Mouse (Mus musculus): ENCODE measurements around the gene Map3k13. TPM values are rescaled to one million over a fixed set of nuclear protein-coding genes. Genes with fewer than 3 reads are reported as not detected.

Gene Map3k13
- polyA plus RNA-seq, 1 experiment from 2014 or later = 1.5 TPM

DNA sequence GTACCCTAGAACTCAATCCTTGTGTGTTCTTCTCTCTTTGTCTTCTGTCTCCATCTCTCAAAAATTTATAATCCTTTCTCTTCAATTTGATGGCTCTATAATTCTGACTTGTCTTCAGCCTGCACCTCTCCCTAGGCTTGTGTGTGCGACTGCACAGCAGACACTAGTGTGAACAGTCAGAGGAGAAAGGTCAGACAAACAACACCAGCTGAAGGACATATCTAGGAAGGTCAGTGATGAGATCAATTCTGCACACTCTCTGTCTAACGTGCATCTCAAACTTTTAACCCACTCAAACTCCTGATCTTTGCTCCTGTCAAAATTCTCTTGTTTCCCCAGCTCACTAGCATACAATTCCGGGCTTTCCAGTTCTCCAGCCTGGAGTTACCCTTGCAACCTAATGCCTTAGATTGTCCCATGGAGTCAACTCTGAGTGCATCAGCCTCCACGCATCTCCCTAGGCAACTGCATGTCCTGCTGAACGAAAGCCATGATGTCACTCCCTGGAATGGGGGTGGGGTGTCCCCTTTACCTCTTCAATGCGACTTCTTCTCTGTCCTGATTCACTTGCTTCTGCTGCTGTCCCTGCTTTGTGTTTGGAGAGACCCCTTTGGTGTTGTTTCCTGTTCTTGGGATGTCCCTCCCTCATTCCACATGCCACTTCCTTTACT, 19.2 kb downstream of the Map3k13 start:
- H3K9me3 ChIP-seq = no peaks in the 10 kb centered on the region
- no peak for ATAC-seq (ENCODE audit: insufficient number of reproducible peaks, insufficient read depth, low FRiP score, low TSS enrichment)
- 64% methylated on average over 6 of the region's 6 CpGs for WGBS
- H3K4me1 ChIP-seq = no peaks in the 10 kb centered on the region
- H3K27ac ChIP-seq = no peak overlapping the region
- H3K9ac ChIP-seq = no peak overlapping the region
- H3K27me3 ChIP-seq = no peaks in the 10 kb centered on the region
- no peak overlapping the region for H3K4me2 ChIP-seq (replicated peaks)
- no peak overlapping the region for H3K4me3 ChIP-seq
- peaks cover 4% of the 10 kb centered on the region; the same call in 1 of the 2 replicates for H3K36me3 ChIP-seq

DNA sequence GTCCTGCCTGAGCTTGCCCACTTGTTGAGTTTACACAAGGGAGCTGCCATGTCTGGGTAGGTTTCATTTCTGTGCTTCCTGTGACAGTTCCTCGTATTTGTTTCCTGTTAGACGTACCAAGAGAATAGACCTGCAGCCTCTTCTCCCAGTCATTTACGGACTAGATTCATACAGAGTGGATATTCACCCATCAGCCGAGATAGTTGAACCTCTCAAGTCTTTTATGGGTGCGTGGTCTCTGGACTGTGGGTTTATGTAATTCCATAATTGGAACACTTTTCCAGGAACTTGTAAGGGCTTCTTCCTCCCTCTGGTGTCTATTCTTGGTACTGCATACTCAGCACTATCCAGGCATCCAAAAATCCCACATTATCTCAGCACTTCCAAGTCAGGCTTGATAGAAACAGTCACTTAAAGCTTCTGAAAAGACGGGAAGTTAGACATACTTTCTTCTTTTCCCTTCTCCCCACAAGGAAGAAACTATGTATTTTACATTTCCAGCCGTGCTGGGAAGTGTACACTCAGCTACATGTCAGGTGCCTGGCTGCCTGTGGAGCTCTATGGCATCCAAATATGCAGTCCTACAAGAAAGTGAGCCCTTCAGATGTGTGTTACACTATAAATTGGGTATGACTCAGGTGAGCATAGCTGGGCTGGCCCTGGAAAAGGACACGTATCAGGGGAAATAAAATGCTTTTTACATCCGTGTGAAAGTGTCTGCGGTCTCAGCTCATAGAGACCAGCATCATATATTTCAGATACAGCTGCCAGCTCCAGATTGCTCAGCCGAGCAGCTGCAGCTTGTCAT, 20.9 kb downstream of the Map3k13 start:
- no peak overlapping the region for H3K4me3 ChIP-seq
- no peaks in the 10 kb centered on the region for H3K4me1 ChIP-seq
- no peak overlapping the region for H3K27ac ChIP-seq
- no peak for ATAC-seq (ENCODE audit: insufficient number of reproducible peaks, insufficient read depth, low FRiP score, low TSS enrichment)
- 70% methylated on average over 11 of the region's 11 CpGs for WGBS
- H3K36me3 ChIP-seq = no peaks in the 10 kb centered on the region; the same call in 1 of the 2 replicates
- H3K27me3 ChIP-seq = no peaks in the 10 kb centered on the region
- no peak overlapping the region for H3K9ac ChIP-seq
- H3K9me3 ChIP-seq = no peaks in the 10 kb centered on the region
- H3K4me2 ChIP-seq (replicated peaks) = no peak overlapping the region

DNA sequence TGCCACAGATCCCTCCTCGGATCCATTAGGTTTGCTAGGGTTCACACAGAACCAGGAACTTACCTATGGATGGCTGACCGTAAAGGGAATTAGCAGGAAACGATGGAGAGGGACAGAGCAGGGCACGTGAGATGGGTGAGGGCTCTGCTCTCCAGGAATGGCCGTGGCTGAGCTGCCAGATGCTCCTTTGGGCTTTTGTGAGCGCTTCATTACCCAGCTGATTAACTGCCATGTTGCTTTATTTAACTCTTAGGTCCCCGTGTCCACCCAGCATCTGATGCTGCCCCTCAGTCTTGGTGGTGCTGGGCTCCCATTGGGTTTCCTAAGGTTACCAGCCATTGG, 21.5 kb downstream of the Map3k13 start:
- H3K27ac ChIP-seq = no peak overlapping the region
- H3K27me3 ChIP-seq = no peaks in the 10 kb centered on the region
- no peaks in the 10 kb centered on the region for H3K4me1 ChIP-seq
- H3K36me3 ChIP-seq = no peaks in the 10 kb centered on the region
- 68% methylated on average over 7 of the region's 7 CpGs for WGBS
- H3K4me3 ChIP-seq = no peak overlapping the region
- no peak for ATAC-seq (ENCODE audit: insufficient number of reproducible peaks, insufficient read depth, low FRiP score, low TSS enrichment)
- no peaks in the 10 kb centered on the region for H3K9me3 ChIP-seq
- no peak overlapping the region for H3K9ac ChIP-seq
- no peak overlapping the region for H3K4me2 ChIP-seq (replicated peaks)

DNA sequence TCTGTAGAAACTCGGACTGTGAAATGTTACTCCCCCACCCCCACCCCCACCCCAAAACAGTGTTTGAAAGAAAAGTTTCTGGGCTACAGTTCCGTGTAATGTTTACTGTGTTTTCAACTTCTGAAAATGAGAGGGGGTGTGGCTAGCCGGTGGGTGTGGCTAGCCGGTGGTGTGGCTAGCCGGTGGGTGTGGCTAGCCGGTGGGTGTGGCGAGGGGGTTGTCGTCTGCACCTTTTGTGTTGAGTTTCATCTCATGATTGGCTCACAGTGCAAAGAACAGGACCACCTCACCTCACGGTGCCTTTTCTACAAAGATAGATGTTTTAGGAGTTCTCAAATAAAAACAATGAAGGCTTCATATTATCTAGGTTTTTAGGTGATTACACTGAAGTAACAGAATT, 24.0 kb downstream of the Map3k13 start:
- no peak for ATAC-seq (ENCODE audit: insufficient number of reproducible peaks, insufficient read depth, low FRiP score, low TSS enrichment)
- Histone ChIP-seq H3K4me1 (no peaks in the 10 kb centered on the region), H3K4me3 (no peak overlapping the region), H3K9me3 (no peaks in the 10 kb centered on the region), H3K4me2 (replicated peaks) (no peak overlapping the region), H3K9ac (no peak overlapping the region), H3K27ac (no peak overlapping the region), H3K27me3 (no peaks in the 10 kb centered on the region), H3K36me3 (no peaks in the 10 kb centered on the region)
- 39% methylated on average over 9 of the region's 9 CpGs for WGBS

DNA sequence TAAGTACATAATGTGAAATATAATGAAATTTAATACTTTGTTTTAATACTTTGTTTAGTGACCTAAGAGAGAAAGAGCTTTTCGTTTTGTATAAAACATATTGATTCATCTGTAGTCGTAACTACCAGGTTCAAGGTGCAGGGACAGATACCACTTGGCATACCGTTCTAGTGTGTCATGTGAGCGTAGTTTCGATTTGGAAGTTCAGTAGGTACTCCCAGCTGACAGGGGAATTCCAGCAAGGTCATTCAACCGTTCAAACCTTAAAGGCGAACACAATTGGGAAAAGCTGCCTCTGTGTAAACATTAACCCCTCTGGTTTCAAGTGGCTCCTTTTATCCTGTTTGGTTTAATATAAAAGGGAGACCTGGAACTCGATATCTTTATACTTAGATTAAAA, 24.5 kb downstream of the Map3k13 start:
- 47% methylated on average over 8 of the region's 8 CpGs for WGBS
- ATAC-seq (ENCODE audit: insufficient number of reproducible peaks, insufficient read depth, low FRiP score, low TSS enrichment) = no peak
- H3K4me1 ChIP-seq = no peaks in the 10 kb centered on the region
- H3K9me3 ChIP-seq = no peaks in the 10 kb centered on the region
- H3K9ac ChIP-seq = no peak overlapping the region
- H3K36me3 ChIP-seq = no peaks in the 10 kb centered on the region
- H3K4me2 ChIP-seq (replicated peaks) = no peak overlapping the region
- no peak overlapping the region for H3K27ac ChIP-seq
- H3K27me3 ChIP-seq = no peaks in the 10 kb centered on the region
- H3K4me3 ChIP-seq = no peak overlapping the region

DNA sequence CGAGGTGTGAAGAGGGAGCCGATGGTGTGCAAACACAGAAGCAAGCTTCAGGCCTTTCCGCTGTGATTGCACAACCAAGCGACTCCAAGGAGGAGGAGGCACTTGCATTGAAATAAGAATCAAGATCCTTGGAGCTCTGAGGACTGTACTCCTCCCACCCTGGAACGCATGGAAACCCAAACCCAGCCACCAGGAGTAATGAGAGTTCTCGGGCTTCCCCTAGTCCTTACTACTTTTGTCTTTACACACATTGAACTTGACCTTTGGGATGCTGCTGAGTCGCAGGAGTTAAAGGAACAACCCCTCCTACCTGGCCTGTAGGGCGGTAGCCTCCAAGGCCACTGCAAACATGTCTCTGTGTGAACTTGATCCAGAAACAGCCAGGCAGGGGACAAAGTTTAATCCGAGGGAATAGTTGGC, 31.5 kb downstream of the Map3k13 start:
- Histone ChIP-seq H3K9me3 (no peaks in the 10 kb centered on the region), H3K27ac (no peak overlapping the region), H3K36me3 (no peaks in the 10 kb centered on the region), H3K9ac (no peak overlapping the region), H3K4me1 (0 out of 2 replicates have a peak, but pooled peaks cover 3% of the 10 kb centered on the region), H3K4me2 (replicated peaks) (no peak overlapping the region), H3K4me3 (no peak overlapping the region), H3K27me3 (no peaks in the 10 kb centered on the region)
- WGBS = 73% methylated on average over 9 of the region's 9 CpGs
- ATAC-seq (ENCODE audit: insufficient number of reproducible peaks, insufficient read depth, low FRiP score, low TSS enrichment) = no peak

DNA sequence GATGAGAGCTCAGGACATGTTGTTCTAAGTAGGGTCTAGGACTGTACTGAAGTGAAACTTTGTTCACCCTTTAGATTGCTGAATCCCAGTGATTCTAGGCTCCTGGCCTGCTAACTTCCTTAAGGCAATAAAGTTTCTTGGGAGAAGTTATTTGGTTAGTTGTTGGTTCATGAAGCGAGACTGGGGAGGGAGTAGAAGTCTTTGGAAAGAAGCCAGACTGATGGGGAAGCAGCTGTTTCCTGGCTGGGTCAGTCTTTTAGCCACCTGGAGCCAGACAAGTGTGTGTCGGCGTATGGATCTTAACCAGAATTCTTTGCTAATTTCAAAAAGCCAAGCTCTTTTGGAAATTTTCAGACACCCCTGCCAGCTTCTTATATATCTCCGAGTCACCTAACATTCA, 33.0 kb downstream of the Map3k13 start:
- Histone ChIP-seq H3K27ac (no peak overlapping the region), H3K36me3 (no peaks in the 10 kb centered on the region), H3K9ac (no peak overlapping the region), H3K9me3 (no peaks in the 10 kb centered on the region), H3K27me3 (no peaks in the 10 kb centered on the region), H3K4me2 (replicated peaks) (no peak overlapping the region), H3K4me1 (0 out of 2 replicates have a peak, but pooled peaks cover 3% of the 10 kb centered on the region), H3K4me3 (no peak overlapping the region)
- no peak for ATAC-seq (ENCODE audit: insufficient number of reproducible peaks, insufficient read depth, low FRiP score, low TSS enrichment)
- 72% methylated on average over 4 of the region's 4 CpGs for WGBS

DNA sequence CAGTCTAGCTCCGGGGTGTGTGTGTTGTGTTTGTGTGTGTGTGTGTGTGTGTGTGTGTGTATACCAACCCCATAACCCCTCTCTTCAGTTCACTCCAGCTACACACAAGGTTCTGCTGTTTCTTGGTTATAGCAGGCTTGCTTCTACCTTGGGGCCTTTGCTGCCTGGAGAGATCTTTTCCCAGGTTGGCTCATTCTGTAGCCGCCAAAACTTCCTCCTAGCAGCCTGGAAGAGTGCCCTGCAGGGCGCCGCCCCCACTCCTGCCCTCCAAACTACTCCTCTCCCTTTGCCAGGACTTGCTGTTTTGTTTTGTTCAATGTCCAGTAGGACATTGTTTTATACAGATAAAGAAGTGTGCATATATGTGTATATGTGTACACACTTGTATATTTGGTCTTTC, 33.4 kb downstream of the Map3k13 start:
- Histone ChIP-seq H3K27me3 (no peaks in the 10 kb centered on the region), H3K27ac (no peak overlapping the region), H3K9ac (no peak overlapping the region), H3K4me3 (no peak overlapping the region), H3K36me3 (no peaks in the 10 kb centered on the region), H3K9me3 (no peaks in the 10 kb centered on the region), H3K4me1 (0 out of 2 replicates have a peak, but pooled peaks cover 3% of the 10 kb centered on the region), H3K4me2 (replicated peaks) (no peak overlapping the region)
- no peak for ATAC-seq (ENCODE audit: insufficient number of reproducible peaks, insufficient read depth, low FRiP score, low TSS enrichment)
- WGBS = 80% methylated on average over 4 of the region's 4 CpGs

DNA sequence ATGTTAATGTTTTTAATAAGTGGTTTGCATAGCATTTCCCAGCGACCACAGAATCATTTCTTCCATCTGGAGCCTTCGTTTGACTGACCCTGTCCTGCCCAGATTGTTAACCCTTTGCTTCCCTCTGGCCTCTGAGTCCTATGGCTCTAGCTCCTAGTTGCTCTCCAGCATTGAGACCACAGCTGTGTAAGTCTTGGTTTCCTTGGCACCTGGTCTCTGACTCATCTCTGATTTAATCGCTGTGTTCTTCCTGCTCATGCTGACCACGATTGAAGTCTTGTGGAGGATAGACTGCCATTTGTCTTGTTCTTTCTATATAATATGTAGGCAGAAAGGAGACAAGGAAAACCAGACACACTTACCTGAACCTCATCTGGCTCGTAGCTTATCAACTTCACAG, 35.6 kb downstream of the Map3k13 start:
- 35% methylated on average over 5 of the region's 5 CpGs for WGBS
- Histone ChIP-seq H3K36me3 (no peaks in the 10 kb centered on the region), H3K9ac (no peak overlapping the region), H3K4me2 (replicated peaks) (no peak overlapping the region), H3K27ac (no peak overlapping the region), H3K4me3 (no peak overlapping the region), H3K9me3 (no peaks in the 10 kb centered on the region), H3K4me1 (0 out of 2 replicates have a peak, but pooled peaks cover 3% of the 10 kb centered on the region), H3K27me3 (no peaks in the 10 kb centered on the region)
- no peak for ATAC-seq (ENCODE audit: insufficient number of reproducible peaks, insufficient read depth, low FRiP score, low TSS enrichment)

DNA sequence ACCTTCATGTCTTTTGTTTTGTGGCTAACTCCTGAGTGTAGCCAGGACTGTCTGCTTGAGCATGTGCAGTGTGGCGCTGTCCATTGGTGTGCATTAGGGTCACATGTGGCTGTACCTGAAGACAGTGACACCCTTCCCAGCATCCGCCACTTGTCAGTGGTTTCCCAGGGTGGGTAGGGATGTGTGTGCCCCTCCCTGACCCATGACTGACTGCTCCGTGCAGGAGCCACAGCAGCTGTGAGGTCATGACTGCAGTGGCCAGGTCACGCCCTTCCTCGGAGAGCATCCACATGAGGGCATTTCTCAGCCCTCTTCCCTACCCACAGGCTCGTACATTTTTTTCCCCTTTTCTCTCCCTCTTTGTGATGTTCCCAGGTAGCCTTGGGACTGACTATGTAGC, 36.6 kb downstream of the Map3k13 start:
- Histone ChIP-seq H3K9ac (no peak overlapping the region), H3K27ac (no peak overlapping the region)
- 48% methylated on average over 6 of the region's 6 CpGs for WGBS

DNA sequence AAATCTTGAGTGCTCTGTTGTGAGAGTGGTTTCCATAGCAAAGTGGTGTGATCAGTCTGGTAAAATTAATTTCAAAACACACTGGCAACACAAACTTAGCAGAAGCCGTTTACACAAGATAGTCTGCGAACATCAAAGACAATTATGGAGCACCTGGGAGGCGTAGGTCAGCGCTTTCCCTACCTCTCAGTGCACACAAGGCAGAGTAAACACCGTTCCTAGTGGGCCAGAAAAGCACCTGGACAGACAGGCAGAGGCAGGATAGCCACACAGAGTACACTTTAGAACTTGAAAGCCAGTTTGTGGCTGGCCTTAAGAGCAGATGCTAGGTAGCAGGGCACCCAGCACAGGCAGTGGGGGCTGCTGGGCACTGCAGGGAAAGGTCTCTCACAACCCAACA, 37.6 kb downstream of the Map3k13 start:
- no peaks in the 10 kb centered on the region for H3K36me3 ChIP-seq
- 75% methylated on average over 5 of the region's 5 CpGs for WGBS
- no peak overlapping the region for H3K27ac ChIP-seq
- H3K27me3 ChIP-seq = no peaks in the 10 kb centered on the region
- peaks cover 10% of the 10 kb centered on the region for H3K4me1 ChIP-seq
- H3K9me3 ChIP-seq = no peaks in the 10 kb centered on the region
- no peak overlapping the region for H3K4me2 ChIP-seq (replicated peaks)
- H3K9ac ChIP-seq = no peak overlapping the region
- no peak overlapping the region for H3K4me3 ChIP-seq
- no peak for ATAC-seq (ENCODE audit: insufficient number of reproducible peaks, insufficient read depth, low FRiP score, low TSS enrichment)

More for the DNA sequence above, 36.6 kb downstream of the Map3k13 start:
- no peaks in the 10 kb centered on the region for H3K36me3 ChIP-seq
- H3K4me3 ChIP-seq = no peak overlapping the region
- peaks cover 10% of the 10 kb centered on the region for H3K4me1 ChIP-seq
- no peaks in the 10 kb centered on the region for H3K9me3 ChIP-seq
- no peak overlapping the region for H3K4me2 ChIP-seq (replicated peaks)
- no peaks in the 10 kb centered on the region for H3K27me3 ChIP-seq
- peak; percentile 54; the same call in 1 of the 2 replicates for ATAC-seq (ENCODE audit: insufficient number of reproducible peaks, insufficient read depth, low FRiP score, low TSS enrichment)

DNA sequence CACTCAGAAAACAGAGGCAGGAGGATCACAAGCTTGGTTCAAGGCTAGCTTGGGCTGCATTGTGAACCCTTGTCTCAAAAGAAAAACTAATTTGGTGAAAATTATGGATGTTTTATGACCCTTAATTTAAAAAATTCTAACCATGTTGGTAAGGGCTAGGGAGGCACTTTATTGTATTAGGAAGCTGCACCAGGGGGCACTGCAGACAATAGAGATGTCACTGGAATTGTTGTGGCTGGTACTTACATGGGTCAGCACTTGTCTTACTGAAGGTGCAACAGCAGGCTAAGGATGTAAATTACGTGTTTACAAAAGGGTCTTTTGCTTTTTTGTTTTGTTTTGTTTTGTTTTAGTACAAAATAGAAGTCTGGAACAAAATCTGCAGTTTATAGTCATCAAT, 39.3 kb downstream of the Map3k13 start:
- no peak overlapping the region for H3K4me2 ChIP-seq (replicated peaks)
- H3K4me1 ChIP-seq = peaks cover 7% of the 10 kb centered on the region
- WGBS = 73% methylated on average over 1 of the region's 1 CpGs
- H3K27ac ChIP-seq = no peak overlapping the region
- H3K9ac ChIP-seq = no peak overlapping the region
- H3K4me3 ChIP-seq = no peak overlapping the region
- H3K9me3 ChIP-seq = no peaks in the 10 kb centered on the region
- ATAC-seq (ENCODE audit: insufficient number of reproducible peaks, insufficient read depth, low FRiP score, low TSS enrichment) = no peak
- H3K27me3 ChIP-seq = no peaks in the 10 kb centered on the region
- H3K36me3 ChIP-seq = no peaks in the 10 kb centered on the region
